Mouse (Mus musculus) large intestine, adult 2 months (tissue): ENCODE data around the gene Akr1c19. TPM values are rescaled to one million over a fixed set of nuclear protein-coding genes. Genes with fewer than 3 reads are reported as not detected.
"Not testable (repeated sequence)": the region's sequence is repeated elsewhere in the genome, so short reads cannot be mapped to it uniquely, and the experiment has no call there.

ENCODE experiments used
- DNase-seq: peaks from one replicate; pipeline ENCODE4 v3.0.0-alpha.2; 2012; ENCODE audit warnings: low read depth, low spot score
- WGBS: fragments of 180-500 bp; shearing (Covaris S2); methylation state at CpG from one replicate; pipeline ENCODE4 v1.1.7; 2018; 5-methylcytosine and 5-hydroxymethylcytosine counted together
- polyA plus RNA-seq: library from polyadenylated mRNA; depleted of rRNA; stranded (reverse); fragments of >200 nt; gene quantifications from 2 replicates; pipeline ENCODE4 v1.2.3, GENCODE M21; 2012; rRNA removed

Akr1c19 gene
- polyA plus RNA-seq, 1 experiment: 10.5 TPM

GRCm38 (mm10) chr13:4264612-4265011, 36.1 kb downstream of the Akr1c19 start:
- DNase-seq: no peak
- WGBS: 29% methylated on average over 3 of the region's 3 CpGs

- WGBS: 31% methylated on average over 2 of the region's 2 CpGs
- DNase-seq: no peak
These were observed 36.5 kb downstream of the Akr1c19 start for GRCm38 (mm10) chr13:4265047-4265446.

GRCm38 (mm10) chr13:4265455-4265854, 37.0 kb downstream of the Akr1c19 start:
- WGBS: 67% methylated on average over 2 of the region's 2 CpGs

DNA sequence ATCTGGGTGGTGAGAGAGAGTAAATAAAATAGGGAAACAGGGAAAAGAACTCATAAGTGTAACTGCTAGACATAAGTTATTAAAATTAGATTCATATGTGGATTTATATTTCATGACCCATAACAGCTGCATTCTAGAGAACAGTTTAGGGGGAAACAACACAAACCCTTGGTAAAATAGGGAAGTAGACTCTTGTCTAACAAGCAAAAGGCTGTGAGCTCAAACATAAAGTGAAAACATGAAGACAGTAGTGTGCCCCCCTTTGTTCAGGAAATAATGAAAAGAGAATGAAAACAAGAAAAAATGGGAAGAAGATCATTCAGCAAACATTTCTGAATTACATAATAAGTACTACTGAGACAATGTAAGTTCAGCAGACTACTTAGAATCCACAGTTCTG, 42.4 kb downstream of the Akr1c19 start:
- no peak for DNase-seq

More at GRCm38 (mm10) chr13:4265455-4265854, 37.0 kb downstream of the Akr1c19 start:
- DNase-seq: not testable (repeated sequence)

- whole genome bisulfite sequencing: 73% methylated on average over 2 of the region's 2 CpGs
- no peak for DNase-seq
These were observed 49.0 kb downstream of the Akr1c19 start for GRCm38 (mm10) chr13:4277526-4277925.

DNA sequence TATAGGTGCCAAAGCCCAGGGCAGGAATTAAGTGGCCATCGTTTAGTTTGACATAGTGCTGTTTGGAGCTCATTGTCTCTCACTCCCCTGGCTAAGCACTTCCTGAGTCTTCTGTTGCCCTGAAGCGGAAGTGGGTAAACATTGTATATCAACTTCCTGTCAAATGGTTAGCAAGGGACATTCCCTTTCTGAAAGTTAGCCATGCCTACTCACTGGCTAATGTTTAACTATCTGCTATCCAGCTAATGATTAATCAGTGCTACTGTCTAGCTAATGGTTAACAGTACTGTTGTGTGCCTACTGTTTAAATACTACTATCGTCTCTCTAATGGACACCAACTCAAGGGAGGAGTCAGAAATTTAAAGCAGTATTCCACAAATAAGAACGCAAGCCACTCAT, 50.8 kb downstream of the Akr1c19 start, which contains the start of gene Akr1c12:
Gene Akr1c12 (minus strand): TSS at position 150 of the 400 bp plus-strand sequence.
- 15% methylated on average over 4 of the region's 4 CpGs for WGBS

DNA sequence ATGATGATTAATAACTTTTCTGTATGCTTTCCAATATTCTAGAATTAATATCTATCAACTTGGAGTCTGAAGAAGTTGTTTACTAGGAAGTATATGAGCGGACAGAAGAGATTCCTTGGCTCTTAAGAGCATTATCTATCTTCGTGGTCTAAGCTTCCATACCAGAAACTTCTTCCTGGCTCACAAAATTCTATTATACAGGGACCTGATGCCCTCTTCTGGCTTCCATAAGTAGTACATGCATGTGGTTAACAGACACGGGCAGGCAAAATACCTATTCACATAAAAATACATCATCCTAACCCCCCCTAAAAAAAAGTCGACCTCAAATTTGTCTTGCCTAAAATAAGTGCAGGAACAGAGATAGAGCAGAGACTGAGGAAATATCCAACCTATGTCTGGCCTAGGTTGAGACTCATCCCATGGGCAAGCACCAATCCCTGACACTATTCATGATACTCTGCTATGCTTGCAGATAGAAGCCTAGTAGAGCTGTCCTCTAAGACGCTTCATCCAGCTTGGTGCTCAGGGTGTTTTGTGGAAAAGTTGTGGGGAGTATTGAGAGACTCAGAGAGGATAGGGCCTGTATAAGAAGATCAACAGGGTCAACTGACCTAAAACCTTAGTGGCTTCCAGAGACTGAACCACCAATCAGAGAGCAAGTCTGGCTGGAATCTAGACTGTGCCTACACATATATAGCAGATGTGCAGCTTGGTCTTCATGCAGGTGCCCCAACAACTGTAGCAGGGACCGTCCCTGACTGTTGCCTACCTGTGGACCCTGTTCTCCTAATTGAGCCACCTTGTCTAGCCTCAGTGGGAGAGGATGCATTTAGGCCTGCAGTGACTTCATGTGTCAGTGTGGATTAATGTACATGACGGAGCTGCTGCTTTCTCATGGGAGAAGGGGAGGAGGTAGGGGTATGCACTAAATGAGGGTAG, 53.2 kb downstream of the Akr1c19 start:
- 33% methylated on average over 7 of the region's 7 CpGs for WGBS
- DNase-seq: no peak

More for the DNA sequence above, 50.8 kb downstream of the Akr1c19 start, which contains the start of gene Akr1c12:
- peak; percentile 73 for DNase-seq

GRCm38 (mm10) chr13:4296991-4297390, 68.5 kb downstream of the Akr1c19 start:
- no peak for DNase-seq
- WGBS: 91% methylated on average over 4 of the region's 4 CpGs

Other genes starting within 250 kb of the Akr1c19 start
- gene Akr1c14, start 179.7 kb upstream of the Akr1c19 start, polyA plus RNA-seq: 5.1 and 6.4 TPM in 2 replicates
- gene Akr1c18, start 78.0 kb upstream of the Akr1c19 start, polyA plus RNA-seq: not detected in 2 replicates
- gene Akr1c13, start 37.5 kb upstream of the Akr1c19 start, polyA plus RNA-seq: 26.4 and 30.3 TPM in 2 replicates
- gene Akr1c12, start 50.7 kb downstream of the Akr1c19 start, polyA plus RNA-seq: 25.0 and 27.4 TPM in 2 replicates
- not detected in 2 replicates for gene Akr1c6, start 205.6 kb downstream of the Akr1c19 start, polyA plus RNA-seq